Mouse (Mus musculus) heart, adult 2 months (tissue): ENCODE measurements at regions not wholly inside any gene's neighbourhood (a gene's known extent, or its start where the extent isn't known, plus 50 kb on each side); places are given as distances from the start of the nearest gene placed in this dataset.

Experiments
- CTCF ChIP-seq: fragments of 200-600 bp; IDR thresholded peaks from 2 replicates; pipeline ENCODE4 v1.8.1; 2022; ENCODE audit warnings: antibody characterized with exemption, mild to moderate bottlenecking, moderate library complexity
- EP300 ChIP-seq: fragments of 200-500 bp; IDR thresholded peaks from 2 replicates; pipeline ENCODE4 v1.6.1; 2011; ENCODE audit warnings: low read depth, low read length, control low read depth; ENCODE audit not compliant: insufficient read depth
- POLR2A ChIP-seq: fragments of 200-500 bp; IDR thresholded peaks from 2 replicates; pipeline ENCODE4 v1.6.1; 2011; ENCODE audit warnings: mild to moderate bottlenecking, low read depth, low read length, control low read depth; ENCODE audit not compliant: insufficient read depth

- TF ChIP-seq CTCF (no peak), POLR2A (no peak), EP300 (no peak)
Measured at GRCm38 (mm10) chr2:128337791-128338190, 212.0 kb downstream of the Bcl2l11 start.
